Mouse (Mus musculus): ENCODE measurements around the gene Pml. TPM values are rescaled to one million over a fixed set of nuclear protein-coding genes. Genes with fewer than 3 reads are reported as not detected.
"Not testable (repeated sequence)": the region's sequence is repeated elsewhere in the genome, so short reads cannot be mapped to it uniquely, and the experiment has no call there.

The Pml gene
- polyA plus RNA-seq, 2 experiments from 2014 or later, result 33.7 to 49.3 TPM

GRCm38 (mm10) chr9:58271109-58271508 lies 21.5 kb upstream of the Pml start:
- peak; percentile 73 for ATAC-seq

- ATAC-seq, result no peak
These were observed 20.5 kb upstream of the Pml start for GRCm38 (mm10) chr9:58270081-58270480.

GRCm38 (mm10) chr9:58268384-58269313 lies 19.1 kb upstream of the Pml start:
- ATAC-seq, result no peak

GRCm38 (mm10) chr9:58267046-58267445 lies 17.5 kb upstream of the Pml start:
- no peak for ATAC-seq

- ATAC-seq, result no peak
These were observed 17.0 kb upstream of the Pml start for GRCm38 (mm10) chr9:58266571-58267011.

- no peak for ATAC-seq
These were observed 15.8 kb upstream of the Pml start for GRCm38 (mm10) chr9:58265368-58265767.

- no peak for ATAC-seq
These were observed 12.9 kb upstream of the Pml start for GRCm38 (mm10) chr9:58262507-58262906.

GRCm38 (mm10) chr9:58255704-58256685 lies 6.4 kb upstream of the Pml start:
- no peak for ATAC-seq

GRCm38 (mm10) chr9:58255105-58255504 lies 5.5 kb upstream of the Pml start:
- ATAC-seq, result no peak

- ATAC-seq, result not testable (repeated sequence)
These were observed 4.2 kb upstream of the Pml start for GRCm38 (mm10) chr9:58253805-58254122.

- ATAC-seq, result peak; percentile 94
These were observed 3.6 kb upstream of the Pml start, which contains the start of gene Stoml1 for GRCm38 (mm10) chr9:58253033-58253804. Gene Stoml1 (plus strand): TSS chr9:58253164.

GRCm38 (mm10) chr9:58250730-58251129 lies 1.1 kb upstream of the Pml start:
- ATAC-seq, result not testable (repeated sequence)

GRCm38 (mm10) chr9:58250322-58250721 lies 736 bp upstream of the Pml start:
- no peak for ATAC-seq

- no peak for ATAC-seq
These were observed 706 bp downstream of the Pml start for GRCm38 (mm10) chr9:58248746-58249413.

- peak; percentile 62 for ATAC-seq
These were observed 2.4 kb downstream of the Pml start for GRCm38 (mm10) chr9:58247064-58247759.

- ATAC-seq, result no peak
These were observed 3.4 kb downstream of the Pml start for GRCm38 (mm10) chr9:58246083-58246591.

GRCm38 (mm10) chr9:58243696-58244095 lies 5.9 kb downstream of the Pml start:
- no peak for ATAC-seq

GRCm38 (mm10) chr9:58242696-58243095 lies 6.9 kb downstream of the Pml start:
- no peak for ATAC-seq

GRCm38 (mm10) chr9:58241780-58242485 lies 7.7 kb downstream of the Pml start:
- no peak for ATAC-seq

- no peak for ATAC-seq
These were observed 15.0 kb downstream of the Pml start for GRCm38 (mm10) chr9:58234502-58235015.

Measured in activated CD4-positive, CD25-positive, alpha-beta regulatory T cell, adult 4 months (primary cell).